Mouse (Mus musculus) heart, embryonic 15.5 days (tissue): Measurements from ENCODE around the gene Gdpgp1. TPM values are rescaled to one million over a fixed set of nuclear protein-coding genes. Genes with fewer than 3 reads are reported as not detected.

ENCODE experiments used
- ATAC-seq: fragments of 200-750 bp; cut with Nextera tagmentation; replicated peaks from 2 replicates; pipeline ENCODE4 v1.8.0; 2017; ENCODE audit warnings: low read depth, moderate TSS enrichment; ENCODE audit not compliant: insufficient number of reproducible peaks, insufficient read depth, low FRiP score
- H3K27ac ChIP-seq: fragments of 300-500 bp; sonication (generic); 2 replicates; pipeline ENCODE4 v1.5.1; 2015; ENCODE audit warnings: mild to moderate bottlenecking, inconsistent platforms
- H3K27me3 ChIP-seq: fragments of 300-500 bp; sonication (generic); 2 replicates; pipeline ENCODE4 v1.6.1; 2015; ENCODE audit warnings: inconsistent platforms
- H3K36me3 ChIP-seq: fragments of 300-500 bp; sonication (generic); 2 replicates; pipeline ENCODE4 v1.6.1; 2015; ENCODE audit warnings: mild to moderate bottlenecking, inconsistent platforms
- H3K4me1 ChIP-seq: fragments of 300-500 bp; sonication (generic); replicated peaks from 2 replicates; pipeline ENCODE4 v1.6.1; 2015; ENCODE audit warnings: inconsistent platforms
- H3K4me2 ChIP-seq: fragments of 300-500 bp; sonication (generic); 2 replicates; pipeline ENCODE4 v1.6.1; 2015; ENCODE audit warnings: inconsistent platforms, mild to moderate bottlenecking, moderate library complexity
- H3K4me3 ChIP-seq: fragments of 300-500 bp; sonication (generic); 2 replicates; pipeline ENCODE4 v1.5.1; 2015; ENCODE audit warnings: mild to moderate bottlenecking, inconsistent platforms
- H3K9ac ChIP-seq: fragments of 300-500 bp; sonication (generic); 2 replicates; pipeline ENCODE4 v1.6.1; 2015; ENCODE audit warnings: mild to moderate bottlenecking, inconsistent platforms
- H3K9me3 ChIP-seq: fragments of 300-500 bp; sonication (generic); replicated peaks from 2 replicates; pipeline ENCODE4 v1.6.1; 2016; ENCODE audit warnings: inconsistent platforms
- WGBS: fragments of 180-500 bp; shearing (Covaris S2); methylation state at CpG from one replicate; pipeline ENCODE4 v1.1.7; 2015; ENCODE audit warnings: mixed read lengths; 5-methylcytosine and 5-hydroxymethylcytosine counted together
- polyA plus RNA-seq: library from polyadenylated mRNA; unstranded; fragments of >200 nt; fragmentation: Nextera tagmentation; extraction: Ambion mirVana; gene quantifications from 2 replicates; pipeline ENCODE4 v1.2.1, GENCODE M21; 2015

The Gdpgp1 gene
- polyA plus RNA-seq, 1 experiment from 2014 or later = 2.7 TPM

GRCm38 (mm10) chr7:80209669-80210068, 23.0 kb upstream of the Gdpgp1 start:
- Histone ChIP-seq H3K9me3 (no peaks in the 10 kb centered on the region), H3K4me2 (peak overlapping the region; percentile 40; the same call in 1 of the 2 replicates), H3K36me3 (no peaks in the 10 kb centered on the region), H3K27me3 (no peaks in the 10 kb centered on the region), H3K4me1 (peaks cover 58% of the 10 kb centered on the region), H3K9ac (no peak overlapping the region), H3K4me3 (no peak overlapping the region), H3K27ac (peak overlapping the region; percentile 89)
- 71% methylated on average over 6 of the region's 6 CpGs for WGBS
- no peak for ATAC-seq

- no peak overlapping the region for H3K9ac ChIP-seq
- no peak overlapping the region for H3K4me3 ChIP-seq
- H3K36me3 ChIP-seq = no peaks in the 10 kb centered on the region; the same call in 1 of the 2 replicates
- no peak overlapping the region for H3K27ac ChIP-seq
- ATAC-seq = no peak
- H3K27me3 ChIP-seq = no peaks in the 10 kb centered on the region
- WGBS = 79% methylated on average over 4 of the region's 4 CpGs
- no peak overlapping the region for H3K4me2 ChIP-seq
- H3K9me3 ChIP-seq = no peaks in the 10 kb centered on the region
- H3K4me1 ChIP-seq = peaks cover 58% of the 10 kb centered on the region
Observed at GRCm38 (mm10) chr7:80210982-80211381, 21.7 kb upstream of the Gdpgp1 start.

- Histone ChIP-seq H3K4me1 (peaks cover 32% of the 10 kb centered on the region), H3K9ac (no peak overlapping the region), H3K4me2 (no peak overlapping the region), H3K27ac (no peak overlapping the region), H3K36me3 (peaks cover 25% of the 10 kb centered on the region; the same call in 1 of the 2 replicates), H3K27me3 (no peaks in the 10 kb centered on the region), H3K9me3 (no peaks in the 10 kb centered on the region), H3K4me3 (no peak overlapping the region)
- 62% methylated on average over 7 of the region's 7 CpGs for WGBS
- no peak for ATAC-seq
Observed at GRCm38 (mm10) chr7:80213604-80214003, 19.1 kb upstream of the Gdpgp1 start.

- no peak for ATAC-seq
- no peak overlapping the region for H3K27ac ChIP-seq
- no peak overlapping the region for H3K4me2 ChIP-seq
- no peaks in the 10 kb centered on the region for H3K9me3 ChIP-seq
- H3K4me3 ChIP-seq = no peak overlapping the region
- H3K9ac ChIP-seq = no peak overlapping the region
- H3K36me3 ChIP-seq = peaks cover 34% of the 10 kb centered on the region
- H3K27me3 ChIP-seq = no peaks in the 10 kb centered on the region
- WGBS = 81% methylated on average over 8 of the region's 8 CpGs
- peaks cover 23% of the 10 kb centered on the region for H3K4me1 ChIP-seq
Observed at GRCm38 (mm10) chr7:80214459-80214858, 18.2 kb upstream of the Gdpgp1 start.

GRCm38 (mm10) chr7:80215398-80215797, 17.3 kb upstream of the Gdpgp1 start:
- H3K36me3 ChIP-seq = peaks cover 43% of the 10 kb centered on the region
- peaks cover 15% of the 10 kb centered on the region for H3K4me1 ChIP-seq
- 26% methylated on average over 4 of the region's 4 CpGs for WGBS
- ATAC-seq = peak; percentile 50
- H3K9ac ChIP-seq = no peak overlapping the region
- no peaks in the 10 kb centered on the region for H3K27me3 ChIP-seq
- H3K9me3 ChIP-seq = no peaks in the 10 kb centered on the region
- H3K27ac ChIP-seq = peak overlapping the region; percentile 22; the same call in 1 of the 2 replicates
- H3K4me3 ChIP-seq = no peak overlapping the region
- H3K4me2 ChIP-seq = no peak overlapping the region

- WGBS = 72% methylated on average over 8 of the region's 8 CpGs
- ATAC-seq = no peak
- no peak overlapping the region for H3K4me2 ChIP-seq
- H3K36me3 ChIP-seq = peaks cover 55% of the 10 kb centered on the region
- H3K9me3 ChIP-seq = no peaks in the 10 kb centered on the region
- no peak overlapping the region for H3K4me3 ChIP-seq
- H3K9ac ChIP-seq = no peak overlapping the region
- H3K27me3 ChIP-seq = no peaks in the 10 kb centered on the region
- no peak overlapping the region for H3K27ac ChIP-seq
- peaks cover 15% of the 10 kb centered on the region for H3K4me1 ChIP-seq
Observed at GRCm38 (mm10) chr7:80216566-80216965, 16.1 kb upstream of the Gdpgp1 start.

- ATAC-seq = no peak
- Histone ChIP-seq H3K4me2 (no peak overlapping the region), H3K36me3 (peaks cover 59% of the 10 kb centered on the region), H3K9ac (no peak overlapping the region), H3K9me3 (no peaks in the 10 kb centered on the region), H3K4me3 (no peak overlapping the region), H3K4me1 (peaks cover 10% of the 10 kb centered on the region), H3K27me3 (no peaks in the 10 kb centered on the region), H3K27ac (no peak overlapping the region)
- 85% methylated on average over 9 of the region's 9 CpGs for WGBS
Observed at GRCm38 (mm10) chr7:80218666-80219065, 14.0 kb upstream of the Gdpgp1 start.

GRCm38 (mm10) chr7:80220237-80220797, 12.3 kb upstream of the Gdpgp1 start:
- Histone ChIP-seq H3K4me2 (no peak overlapping the region), H3K27me3 (no peaks in the 10 kb centered on the region), H3K27ac (no peak overlapping the region), H3K36me3 (peaks cover 75% of the 10 kb centered on the region), H3K9ac (no peak overlapping the region), H3K9me3 (no peaks in the 10 kb centered on the region), H3K4me3 (no peak overlapping the region), H3K4me1 (peaks cover 3% of the 10 kb centered on the region; the same call in 1 of the 2 replicates)
- WGBS = 92% methylated on average over 9 of the region's 9 CpGs
- no peak for ATAC-seq

- ATAC-seq = no peak
- H3K4me1 ChIP-seq = no peaks in the 10 kb centered on the region
- peaks cover 80% of the 10 kb centered on the region for H3K36me3 ChIP-seq
- H3K27ac ChIP-seq = no peak overlapping the region
- no peaks in the 10 kb centered on the region for H3K9me3 ChIP-seq
- 86% methylated on average over 4 of the region's 4 CpGs for WGBS
- no peak overlapping the region for H3K4me2 ChIP-seq
- no peak overlapping the region for H3K4me3 ChIP-seq
- H3K9ac ChIP-seq = no peak overlapping the region
- no peaks in the 10 kb centered on the region for H3K27me3 ChIP-seq
Observed at GRCm38 (mm10) chr7:80221179-80221750, 11.4 kb upstream of the Gdpgp1 start.

GRCm38 (mm10) chr7:80227065-80227464, 5.6 kb upstream of the Gdpgp1 start:
- 95% methylated on average over 4 of the region's 4 CpGs for WGBS
- Histone ChIP-seq H3K9ac (no peak overlapping the region), H3K27ac (no peak overlapping the region), H3K4me1 (peaks cover 7% of the 10 kb centered on the region; the same call in 1 of the 2 replicates), H3K4me2 (no peak overlapping the region), H3K27me3 (no peaks in the 10 kb centered on the region), H3K36me3 (peaks cover 42% of the 10 kb centered on the region), H3K9me3 (no peaks in the 10 kb centered on the region), H3K4me3 (no peak overlapping the region)
- no peak for ATAC-seq

- 67% methylated on average over 6 of the region's 6 CpGs for WGBS
- Histone ChIP-seq H3K27ac (no peak overlapping the region), H3K36me3 (peaks cover 24% of the 10 kb centered on the region), H3K4me1 (peaks cover 17% of the 10 kb centered on the region), H3K27me3 (no peaks in the 10 kb centered on the region), H3K4me2 (no peak overlapping the region), H3K9ac (no peak overlapping the region), H3K9me3 (no peaks in the 10 kb centered on the region), H3K4me3 (no peak overlapping the region)
- no peak for ATAC-seq
Observed at GRCm38 (mm10) chr7:80230196-80230595, 2.5 kb upstream of the Gdpgp1 start.

GRCm38 (mm10) chr7:80231971-80232488, 635 bp upstream of the Gdpgp1 start:
- Histone ChIP-seq H3K9me3 (no peaks in the 10 kb centered on the region), H3K27ac (peak overlapping the region; percentile 64), H3K36me3 (peaks cover 9% of the 10 kb centered on the region; the same call in 1 of the 2 replicates), H3K4me2 (peak overlapping the region; percentile 92), H3K4me1 (peaks cover 17% of the 10 kb centered on the region), H3K27me3 (no peaks in the 10 kb centered on the region), H3K4me3 (peak overlapping the region; percentile 80), H3K9ac (peak overlapping the region; percentile 76)
- ATAC-seq = peak; percentile 16
- 2% methylated on average over 27 of the region's 29 CpGs for WGBS
